Mouse (Mus musculus): ENCODE measurements at regions not wholly inside any gene's neighbourhood (a gene's known extent, or its start where the extent isn't known, plus 50 kb on each side); places are given as distances from the start of the nearest gene placed in this dataset.
"Not testable (repeated sequence)": the region's sequence is repeated elsewhere in the genome, so short reads cannot be mapped to it uniquely, and the experiment has no call there.

- no peak for DNase-seq (ENCODE audit: low spot score)
Observed at GRCm38 (mm10) chr4:7422787-7423186, 816.1 kb downstream of the Car8 start.

GRCm38 (mm10) chr4:7414301-7414700 is 824.5 kb downstream of the Car8 start:
- no peak for DNase-seq (ENCODE audit: low spot score)

DNA sequence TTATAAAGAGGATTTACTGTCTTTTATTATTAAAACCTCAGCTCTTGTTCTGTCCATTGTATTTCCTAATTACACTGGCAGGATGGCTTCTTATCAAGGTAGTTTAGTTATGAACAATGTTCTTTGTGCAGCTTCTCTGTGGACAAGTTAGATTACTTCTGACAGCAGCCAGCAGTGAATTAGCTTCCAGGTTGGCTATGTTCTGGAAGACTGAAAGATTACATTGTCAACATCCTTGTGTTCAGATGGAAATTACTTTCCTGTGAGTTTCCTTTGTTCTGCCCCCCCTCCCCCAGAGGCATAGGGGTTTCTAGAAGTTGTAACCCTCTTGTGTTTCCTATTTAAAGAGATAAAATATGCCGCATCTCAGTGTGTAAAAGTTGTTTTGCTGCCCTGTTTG is 846.1 kb downstream of the Car8 start:
- DNase-seq (ENCODE audit: low spot score), result no peak

DNA sequence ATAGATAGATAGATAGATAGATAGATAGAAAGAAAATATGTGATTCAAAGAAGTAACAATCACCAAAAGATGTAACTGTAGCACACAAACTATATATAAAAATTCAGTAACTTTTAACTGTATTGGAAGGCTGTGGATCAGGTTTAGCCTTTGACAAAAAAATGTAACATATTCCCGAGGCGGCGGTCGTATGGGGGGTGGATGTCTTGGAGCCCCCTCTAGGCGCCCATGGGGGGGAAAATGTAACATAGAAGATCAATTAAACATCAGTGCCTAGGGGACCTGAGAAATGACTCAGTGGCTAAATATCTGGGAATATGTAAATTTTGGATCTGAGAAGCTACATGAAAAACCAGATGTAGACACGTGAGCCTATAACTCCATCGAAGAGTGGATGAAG is 847.2 kb downstream of the Car8 start:
- peak; percentile 94 for DNase-seq (ENCODE audit: low spot score)

- DNase-seq (ENCODE audit: low spot score), result no peak
Observed at GRCm38 (mm10) chr4:7385069-7385468, 853.8 kb downstream of the Car8 start.

DNA sequence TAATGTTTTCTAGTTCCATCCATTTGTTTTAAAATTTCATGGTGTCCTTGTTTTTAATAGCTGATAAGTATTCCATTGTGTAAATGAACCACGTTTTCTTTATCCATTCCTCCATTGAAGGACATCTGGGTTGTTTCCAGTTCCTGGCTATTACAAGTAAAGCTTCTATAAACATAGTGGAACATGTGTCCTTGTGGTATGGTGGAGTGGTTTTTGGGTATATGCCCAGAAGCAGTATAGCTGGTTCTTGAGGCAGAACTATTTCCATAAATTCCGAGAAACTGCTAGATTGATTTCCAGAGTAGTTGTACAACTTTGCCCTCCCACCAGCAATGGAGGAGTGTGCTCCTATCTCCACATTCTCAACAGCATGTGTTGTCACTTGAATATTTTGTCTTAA is 858.8 kb downstream of the Car8 start:
- DNase-seq (ENCODE audit: low spot score), result no peak

DNA sequence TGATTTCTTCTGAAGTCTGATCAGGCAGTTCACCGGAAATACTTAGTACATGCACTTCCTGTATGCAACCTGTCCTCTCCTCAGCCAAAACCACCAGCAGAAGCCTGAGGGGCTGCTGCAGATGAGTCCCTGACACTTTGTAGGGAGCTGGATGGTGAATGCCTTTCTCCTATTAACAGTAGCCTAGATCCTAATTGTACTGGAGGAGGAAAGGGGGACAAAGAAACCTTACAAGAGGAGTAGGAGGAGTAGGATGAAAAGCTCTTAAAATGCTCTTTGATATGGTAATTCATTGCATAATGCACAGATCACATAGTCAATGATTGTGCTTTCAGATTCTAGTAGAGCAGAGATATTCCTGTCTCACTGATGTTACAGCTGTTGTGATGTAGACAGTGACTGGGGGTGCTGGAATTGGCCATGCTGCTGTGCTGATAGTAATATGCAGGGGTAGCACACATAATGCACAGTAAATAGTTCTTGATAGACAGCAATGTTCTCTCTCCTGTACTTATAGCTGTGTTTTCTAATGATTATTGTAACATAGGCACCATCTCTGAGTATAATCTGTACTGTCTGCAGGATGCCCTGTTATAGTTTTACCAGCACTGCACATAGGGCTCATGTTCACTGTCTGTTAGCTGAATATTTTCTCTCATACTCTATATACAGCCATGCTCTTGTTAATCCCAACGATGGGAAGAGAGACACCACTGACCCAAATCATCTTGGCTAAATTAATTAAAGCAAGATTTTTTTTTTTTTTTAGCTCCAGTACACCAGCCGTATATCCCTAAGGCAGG is 874.4 kb downstream of the Car8 start:
- no peak for DNase-seq (ENCODE audit: low spot score)

DNA sequence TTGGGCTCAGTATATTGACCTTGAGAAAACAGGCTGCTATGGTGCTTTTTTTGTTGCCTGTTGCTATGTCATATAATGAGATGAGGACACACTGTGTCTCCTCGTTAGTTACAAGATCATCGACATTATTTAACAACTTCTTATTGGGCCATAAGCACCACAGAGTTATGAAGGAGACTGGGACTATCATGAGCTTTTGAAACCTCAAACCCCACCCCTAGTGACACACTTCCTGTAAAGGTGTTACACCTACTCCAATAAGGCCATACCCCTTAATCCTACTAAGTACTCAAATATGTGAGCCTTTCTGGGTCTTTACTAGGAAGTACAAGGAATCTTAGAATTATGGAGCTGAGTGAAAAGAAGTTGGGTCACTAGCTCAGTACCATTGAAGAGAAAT is 875.3 kb downstream of the Car8 start:
- no peak for DNase-seq (ENCODE audit: low spot score)

GRCm38 (mm10) chr4:7356202-7356601 is 882.6 kb downstream of the Car8 start:
- DNase-seq (ENCODE audit: low spot score), result no peak

GRCm38 (mm10) chr4:7347317-7347716 is 891.5 kb downstream of the Car8 start:
- DNase-seq (ENCODE audit: low spot score), result no peak

GRCm38 (mm10) chr4:7341159-7341558 is 897.7 kb downstream of the Car8 start:
- DNase-seq (ENCODE audit: low spot score), result no peak

GRCm38 (mm10) chr4:7314261-7314660 is 924.6 kb downstream of the Car8 start:
- DNase-seq (ENCODE audit: low spot score), result no peak

GRCm38 (mm10) chr4:7313219-7313618 is 925.6 kb downstream of the Car8 start:
- no peak for DNase-seq (ENCODE audit: low spot score)

DNA sequence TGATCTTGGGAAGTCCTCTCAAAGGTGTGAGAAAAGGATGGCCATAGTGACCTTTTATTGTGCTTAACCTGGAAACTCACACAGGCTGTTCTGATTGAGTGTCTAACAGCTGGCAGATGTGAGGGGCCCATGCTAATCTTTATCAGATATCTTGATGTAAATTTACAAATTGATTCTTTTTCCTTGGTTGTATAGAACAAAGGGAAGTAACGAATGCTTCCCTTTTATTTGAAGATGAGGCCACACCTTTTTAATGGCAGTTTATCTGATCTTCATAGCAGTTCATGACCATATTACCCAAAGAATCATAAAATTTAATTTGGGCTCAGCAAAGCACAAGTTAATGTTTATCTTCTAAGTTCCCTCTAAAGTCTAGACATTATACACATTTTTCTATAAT is 926.7 kb downstream of the Car8 start:
- DNase-seq (ENCODE audit: low spot score), result no peak

- no peak for DNase-seq (ENCODE audit: low spot score)
Observed at GRCm38 (mm10) chr4:7269047-7269446, 969.8 kb downstream of the Car8 start.

- no peak for DNase-seq (ENCODE audit: low spot score)
Observed at GRCm38 (mm10) chr4:7256486-7256885, 982.4 kb downstream of the Car8 start.

GRCm38 (mm10) chr4:7253616-7254015 is 985.2 kb downstream of the Car8 start:
- DNase-seq (ENCODE audit: low spot score), result no peak

GRCm38 (mm10) chr4:7251641-7252040 is 987.2 kb downstream of the Car8 start:
- no peak for DNase-seq (ENCODE audit: low spot score)

DNA sequence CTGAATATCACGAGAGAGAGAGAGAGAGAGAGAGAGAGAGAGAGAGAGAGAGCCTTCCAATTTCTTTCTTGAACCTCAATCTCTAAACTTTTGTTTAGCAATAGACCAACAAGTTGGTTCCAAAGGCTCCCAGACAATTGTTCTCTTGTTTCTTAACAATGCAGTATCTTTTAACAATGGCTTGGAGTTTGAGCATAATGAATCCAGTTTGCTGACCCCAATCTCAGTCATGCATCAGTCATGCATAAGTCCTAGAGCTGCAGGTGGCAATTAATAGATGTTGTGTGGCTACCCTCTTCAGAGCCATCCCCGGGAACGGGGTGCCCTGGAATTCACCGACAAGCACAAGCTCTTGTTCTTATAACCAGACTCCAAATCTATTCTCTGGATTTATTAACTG is 991.0 kb downstream of the Car8 start:
- no peak for DNase-seq (ENCODE audit: low spot score)

DNA sequence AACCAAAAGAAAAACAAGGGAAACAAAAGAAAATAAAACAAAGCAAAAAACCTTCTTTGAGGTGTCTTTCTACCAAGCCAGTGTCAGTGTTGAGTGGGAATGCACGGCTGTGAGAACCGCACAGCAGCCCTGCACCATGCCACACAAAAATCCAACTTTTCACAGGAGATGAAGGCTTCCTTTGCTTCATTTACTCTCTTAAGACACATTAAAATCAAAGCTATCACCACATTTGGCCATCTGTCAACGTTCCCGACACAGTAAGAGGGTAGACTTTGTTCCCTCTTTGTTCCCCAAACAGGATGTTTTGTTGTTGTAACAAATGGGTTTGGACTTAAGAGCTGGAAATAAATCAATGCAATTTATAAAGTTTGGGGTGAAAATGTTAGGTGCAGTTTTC is 991.6 kb downstream of the Car8 start:
- no peak for DNase-seq (ENCODE audit: low spot score)

- DNase-seq (ENCODE audit: low spot score), result no peak
Observed at GRCm38 (mm10) chr4:7246828-7247227, 992.0 kb downstream of the Car8 start.

DNA sequence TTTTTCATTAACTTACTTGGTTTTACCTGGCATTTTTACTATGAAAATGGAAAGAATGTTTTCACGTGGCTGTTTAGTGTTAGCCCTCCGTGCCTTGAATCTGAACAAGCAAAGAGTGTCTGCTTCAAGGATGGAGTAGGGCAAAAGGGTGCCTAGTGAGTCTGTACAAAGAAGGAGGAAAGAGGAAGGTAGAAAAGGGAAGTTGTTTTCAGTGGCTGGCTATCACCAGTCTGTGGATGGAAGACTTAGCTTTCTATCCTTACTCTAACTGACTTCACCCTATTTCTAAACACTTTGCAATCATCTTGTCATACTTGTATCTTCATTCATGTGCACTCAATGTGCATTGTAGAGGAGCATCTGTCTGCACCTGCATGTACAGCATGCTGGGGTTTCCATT is 993.2 kb downstream of the Car8 start:
- DNase-seq (ENCODE audit: low spot score), result no peak

DNA sequence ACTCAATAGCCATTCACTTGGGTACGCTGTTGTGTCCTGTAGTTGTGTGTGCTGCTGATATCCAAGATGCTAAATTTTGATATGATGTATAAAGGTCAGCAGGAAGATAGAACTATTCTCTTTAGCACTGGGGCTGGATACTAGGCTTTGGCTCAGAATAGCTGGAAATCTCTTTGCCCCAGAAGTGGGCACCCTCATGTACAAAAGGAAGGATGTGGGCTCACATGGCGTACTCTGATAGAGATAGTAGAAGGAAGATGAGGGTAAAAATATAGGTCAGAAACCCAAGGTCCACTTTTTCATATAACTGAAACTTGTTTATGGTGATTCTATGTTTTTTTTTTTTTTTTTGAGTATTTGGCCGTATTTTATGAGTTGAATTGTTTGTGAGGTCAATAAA is 1001.0 kb downstream of the Car8 start:
- no peak for DNase-seq (ENCODE audit: low spot score)

GRCm38 (mm10) chr4:7234537-7234936 is 1004.3 kb downstream of the Car8 start:
- DNase-seq (ENCODE audit: low spot score), result not testable (repeated sequence)
